Mouse (Mus musculus) liver, embryonic 14.5 days (tissue): ENCODE results near the gene Tet3. TPM values are rescaled to one million over a fixed set of nuclear protein-coding genes. Genes with fewer than 3 reads are reported as not detected.

Experiments
- ATAC-seq: fragments of 200-750 bp; cut with Nextera tagmentation; 2 replicates; pipeline ENCODE4 v1.8.0; 2017; ENCODE audit warnings: moderate number of reproducible peaks, mild to moderate bottlenecking, moderate library complexity; ENCODE audit not compliant: insufficient read depth
- DNase-seq, 3 experiments: peaks; one replicate each; pipeline ENCODE4 v3.0.0-alpha.2; 2012 to 2013; ENCODE audit warnings: low read depth in 3 of 3, low spot score in 3 of 3
- H3K27ac ChIP-seq: fragments of 300-500 bp; sonication (generic); 2 replicates; pipeline ENCODE4 v1.5.1; 2014; ENCODE audit warnings: moderate library complexity, mild to moderate bottlenecking, control low read depth, inconsistent platforms
- H3K27me3 ChIP-seq: fragments of 300-500 bp; sonication (generic); 2 replicates; pipeline ENCODE4 v1.6.1; 2014; ENCODE audit warnings: mild to moderate bottlenecking, low read length, moderate library complexity; ENCODE audit not compliant: control insufficient read depth, insufficient read depth
- H3K36me3 ChIP-seq: fragments of 300-500 bp; sonication (generic); replicated peaks from 2 replicates; pipeline ENCODE4 v1.6.1; 2014; ENCODE audit warnings: low read depth; ENCODE audit not compliant: control insufficient read depth, insufficient read depth
- H3K4me1 ChIP-seq, 2 experiments: fragments of 200-500 bp in 1 of 2; fragments of 300-500 bp in 1 of 2; sonication (generic) in 1 of 2; replicated peaks; 2 replicates each; pipeline ENCODE4 v1.6.1; 2012 to 2014; ENCODE audit warnings: antibody characterized with exemption in 1 of 2, inconsistent platforms in 1 of 2, low read length in 1 of 2; ENCODE audit not compliant: control insufficient read depth in 2 of 2, insufficient read depth in 2 of 2
- H3K4me2 ChIP-seq: fragments of 300-500 bp; sonication (generic); 2 replicates; pipeline ENCODE4 v1.6.1; 2014; ENCODE audit warnings: low read depth, mild to moderate bottlenecking, control low read depth, moderate library complexity
- H3K4me3 ChIP-seq, 2 experiments: fragments of 200-500 bp in 1 of 2; fragments of 300-500 bp in 1 of 2; sonication (generic) in 1 of 2; 2 replicates each; pipeline ENCODE4 v1.5.1; 2012 to 2014; ENCODE audit warnings: low read depth in 2 of 2, low read length in 2 of 2, mild to moderate bottlenecking in 2 of 2, control low read depth in 1 of 2, inconsistent platforms in 1 of 2, moderate library complexity in 1 of 2; ENCODE audit not compliant: insufficient read depth in 1 of 2
- H3K9ac ChIP-seq: fragments of 300-500 bp; sonication (generic); replicated peaks from 2 replicates; pipeline ENCODE4 v1.6.1; 2014; ENCODE audit warnings: mild to moderate bottlenecking, control low read depth, moderate library complexity
- H3K9me3 ChIP-seq: fragments of 300-500 bp; sonication (generic); 2 replicates; pipeline ENCODE4 v1.6.1; 2016; ENCODE audit warnings: low read length, mixed read lengths; ENCODE audit not compliant: control insufficient read depth
- CTCF ChIP-seq: IDR thresholded peaks from 2 replicates; pipeline ENCODE4 v1.5.1; 2016; ENCODE audit warnings: antibody characterized with exemption, low read depth, control low read depth
- EP300 ChIP-seq: IDR thresholded peaks from 2 replicates; pipeline ENCODE4 v1.6.1; 2016; ENCODE audit warnings: antibody characterized with exemption, low read depth
- whole genome bisulfite sequencing: fragments of 180-500 bp; shearing (Covaris S2); extraction: QIAGEN DNeasy Blood & Tissue Kit; methylation state at CpG from one replicate; pipeline ENCODE4 v1.1.7; 2014; ENCODE audit not compliant: insufficient replicate concordance; 5-methylcytosine and 5-hydroxymethylcytosine counted together
- polyA plus RNA-seq, 2 experiments: library from polyadenylated mRNA; depleted of rRNA in 1 of 2; stranded (reverse) in 1 of 2; unstranded in 1 of 2; fragments of >200 nt; fragmentation: Nextera tagmentation in 1 of 2; extraction: Ambion mirVana in 1 of 2; gene quantifications; 2 replicates each; pipeline versions ENCODE4 v1.2.1 to v1.2.3; 2012 to 2014

Gene Tet3
- polyA plus RNA-seq (2012; rRNA removed) (3.0 and 3.1 TPM in 2 replicates), polyA plus RNA-seq (2014; fragmentation: Nextera tagmentation; extraction: Ambion mirVana) (7.7 and 8.3 TPM in 2 replicates)

DNA sequence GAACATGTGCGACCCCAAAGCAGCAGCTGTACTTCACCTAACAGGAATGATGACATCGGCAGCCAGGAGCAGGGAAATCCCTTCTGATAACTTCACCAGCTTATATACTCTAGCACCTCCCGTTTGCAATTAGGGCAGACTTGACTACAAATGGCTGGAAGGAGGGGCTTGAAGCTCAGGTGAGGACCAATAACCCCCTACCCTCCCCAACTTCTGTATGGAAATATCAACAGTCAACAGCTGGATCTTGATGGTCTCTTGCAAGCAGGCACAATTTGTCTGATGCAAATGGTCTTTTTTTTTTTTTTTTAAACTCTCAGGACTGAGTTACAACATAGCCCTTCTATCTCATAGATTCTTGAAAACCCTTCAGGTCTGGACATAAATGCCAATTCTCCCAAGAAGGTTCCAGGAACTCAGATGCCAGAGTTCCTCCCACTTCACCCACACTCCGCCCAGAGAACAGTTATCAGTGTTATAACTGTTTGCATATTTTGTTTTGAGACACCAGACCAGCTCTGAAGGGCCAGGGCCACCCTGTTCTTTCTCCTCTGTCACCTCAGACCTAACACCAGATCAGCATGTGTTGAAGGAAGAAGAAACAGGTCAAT lies at the start of gene Tet3:
TSS of gene Tet3 (minus strand) at position 51 of the 611 bp plus-strand sequence.
- 35% methylated on average over 4 of the region's 4 CpGs for WGBS
- Histone ChIP-seq H3K36me3 (no peaks in the 10 kb centered on the region), H3K9me3 (no peaks in the 10 kb centered on the region), H3K4me2 (no peak within 1 kb of the TSS), H3K9ac (no peak within 1 kb of the TSS), H3K4me3 (no peak within 1 kb of the TSS), H3K27me3 (no peaks in the 10 kb centered on the region), H3K27ac (no peak within 1 kb of the TSS), H3K4me1 (peaks cover 18 to 28% of the 10 kb centered on the region in 2 experiments)
- no peak for TF ChIP-seq CTCF
- TF ChIP-seq EP300, result no peak
- no peak for DNase-seq
- no peak for ATAC-seq

- no peaks in the 10 kb centered on the region for H3K36me3 ChIP-seq
- H3K27me3 ChIP-seq, result no peaks in the 10 kb centered on the region
- peak overlapping the region; percentile 55 for H3K9ac ChIP-seq
- H3K4me1 ChIP-seq, result peaks cover 20 to 22% of the 10 kb centered on the region in 2 experiments
- H3K27ac ChIP-seq, result peak overlapping the region; percentile 81
- H3K4me2 ChIP-seq, result peak overlapping the region; percentile 94
- peak; percentile 11; the same call in 1 of the 2 replicates for ATAC-seq
- no peak for DNase-seq
- 20% methylated on average over 6 of the region's 6 CpGs for WGBS
- peak overlapping the region; percentile 44 to 82 for H3K4me3 ChIP-seq
- H3K9me3 ChIP-seq, result no peaks in the 10 kb centered on the region
- TF ChIP-seq CTCF (no peak), EP300 (0 out of 2 replicates have a peak, but pooled peaks have one; percentile 4)
Observed at GRCm38 (mm10) chr6:83507168-83507546, 48.3 kb upstream of the Tet3 start.

DNA sequence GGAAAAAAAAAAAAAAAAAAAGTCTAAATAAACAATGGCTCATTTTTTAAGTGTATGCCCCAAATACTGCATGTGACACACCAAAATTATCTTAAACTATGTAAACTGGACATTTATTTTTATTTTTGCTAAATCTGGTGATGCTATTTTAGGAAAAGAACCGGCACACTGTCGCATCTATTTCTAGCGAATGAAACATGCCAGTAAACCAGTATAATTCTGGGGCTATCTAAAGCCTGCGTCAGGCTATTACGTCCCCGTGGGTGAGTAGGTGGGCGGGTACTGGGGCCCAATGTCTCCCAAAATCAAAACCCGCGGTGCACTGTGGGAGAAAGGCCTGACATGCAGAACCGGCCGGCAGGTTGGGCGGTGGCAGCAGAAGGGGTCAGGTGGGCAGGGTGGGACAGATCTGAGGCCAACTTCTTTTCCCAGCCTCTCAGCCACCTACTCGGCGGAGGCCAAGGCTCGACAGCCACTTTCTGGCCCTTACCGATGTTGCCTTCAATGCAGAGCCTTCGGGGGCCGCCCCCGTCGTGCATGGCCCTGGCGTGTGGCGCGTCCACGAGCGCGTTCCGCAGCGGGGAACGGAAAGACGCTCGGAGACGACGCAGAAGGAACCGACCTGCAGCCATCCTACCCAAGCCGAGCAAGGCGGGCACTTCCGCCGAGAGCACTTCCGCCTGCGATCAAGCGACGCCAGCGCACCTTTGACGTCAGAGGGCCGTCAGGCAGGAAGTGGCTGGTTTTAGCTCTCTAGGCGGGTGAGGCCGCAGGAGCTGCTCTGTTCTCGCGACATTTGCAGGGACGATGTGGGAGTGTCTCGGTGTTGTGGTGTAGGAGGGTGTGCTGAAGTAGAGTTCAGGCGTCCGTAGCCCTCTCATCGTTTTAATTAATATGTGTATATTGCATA lies 47.6 kb upstream of the Tet3 start, which contains the start of gene Dguok:
TSS of gene Dguok (minus strand) at position 712 of the 910 bp plus-strand sequence.
- Histone ChIP-seq H3K9me3 (no peaks in the 10 kb centered on the region), H3K36me3 (no peaks in the 10 kb centered on the region), H3K4me1 (peaks cover 20 to 22% of the 10 kb centered on the region in 2 experiments), H3K27ac (peak within 1 kb of the TSS; percentile 93), H3K4me3 (peak within 1 kb of the TSS; percentile 81 to 82), H3K27me3 (no peaks in the 10 kb centered on the region), H3K9ac (peak within 1 kb of the TSS; percentile 69), H3K4me2 (peak within 1 kb of the TSS; percentile 94)
- ATAC-seq (peak; percentile 94), DNase-seq (peak; percentile 96 to 99 (median 98))
- WGBS, result 0% methylated on average over 54 of the region's 54 CpGs
- TF ChIP-seq CTCF (no peak), EP300 (peak; percentile 64)

- Histone ChIP-seq H3K36me3 (no peaks in the 10 kb centered on the region), H3K9me3 (no peaks in the 10 kb centered on the region), H3K27me3 (no peaks in the 10 kb centered on the region), H3K4me3 (peak overlapping the region; percentile 81 to 82), H3K27ac (peak overlapping the region; percentile 93), H3K9ac (peak overlapping the region; percentile 69), H3K4me2 (peak overlapping the region; percentile 94), H3K4me1 (peaks cover 20 to 22% of the 10 kb centered on the region in 2 experiments)
- ATAC-seq (no peak), DNase-seq (peak; percentile 31 to 46 (median 45))
- 36% methylated on average over 4 of the region's 4 CpGs for WGBS
- TF ChIP-seq CTCF (no peak), EP300 (peak; percentile 74)
Observed at GRCm38 (mm10) chr6:83505554-83505953, 46.7 kb upstream of the Tet3 start.

GRCm38 (mm10) chr6:83503361-83503760 lies 44.5 kb upstream of the Tet3 start:
- H3K4me1 ChIP-seq, result peaks cover 20 to 22% of the 10 kb centered on the region in 2 experiments
- 63% methylated on average over 3 of the region's 3 CpGs for WGBS
- H3K27me3 ChIP-seq, result no peaks in the 10 kb centered on the region
- H3K4me3 ChIP-seq, result no peak overlapping the region
- DNase-seq (no peak), ATAC-seq (no peak)
- no peaks in the 10 kb centered on the region for H3K36me3 ChIP-seq
- TF ChIP-seq CTCF (no peak), EP300 (no peak)
- no peak overlapping the region for H3K4me2 ChIP-seq
- H3K9ac ChIP-seq, result no peak overlapping the region
- no peak overlapping the region for H3K27ac ChIP-seq
- H3K9me3 ChIP-seq, result peaks cover 2% of the 10 kb centered on the region; the same call in 1 of the 2 replicates
